Mouse (Mus musculus) stomach, postnatal 0 days (tissue): Measurements from ENCODE around the gene Dusp10.

Source experiments
- CTCF ChIP-seq: IDR thresholded peaks from 2 replicates; pipeline ENCODE4 v1.5.1; 2016; ENCODE audit warnings: antibody characterized with exemption, low read depth, mild to moderate bottlenecking, moderate library complexity
- EP300 ChIP-seq: optimal IDR thresholded peaks from 2 replicates; pipeline ENCODE3; 2016; ENCODE audit warnings: antibody characterized with exemption

GRCm38 (mm10) chr1:184046070-184046677 lies 33.1 kb downstream of the Dusp10 start:
- no peak for TF ChIP-seq CTCF
- TF ChIP-seq EP300 = no peak
